Mouse (Mus musculus) thymus, adult 2 months (tissue): ENCODE results near the gene Ets1. TPM values are rescaled to one million over a fixed set of nuclear protein-coding genes. Genes with fewer than 3 reads are reported as not detected.

Experiments used
- DNase-seq: peaks from one replicate; pipeline ENCODE4 v3.0.0; 2021
- H3K27ac ChIP-seq: fragments of 200-500 bp; 2 replicates; pipeline ENCODE4 v1.5.1; 2012; ENCODE audit warnings: low read length, control low read depth; ENCODE audit not compliant: control insufficient read depth, insufficient read depth
- H3K27me3 ChIP-seq: fragments of 200-500 bp; 2 replicates; pipeline ENCODE4 v1.6.1; 2012; ENCODE audit warnings: mild to moderate bottlenecking, low read length, moderate library complexity, mixed read lengths; ENCODE audit not compliant: control insufficient read depth, insufficient read depth
- H3K36me3 ChIP-seq: fragments of 200-500 bp; 2 replicates; pipeline ENCODE4 v1.6.1; 2012; ENCODE audit warnings: mild to moderate bottlenecking, low read length, moderate library complexity; ENCODE audit not compliant: control insufficient read depth, insufficient read depth
- H3K4me1 ChIP-seq: fragments of 200-500 bp; replicated peaks from 2 replicates; pipeline ENCODE4 v1.6.1; 2012; ENCODE audit warnings: low read length; ENCODE audit not compliant: control insufficient read depth, insufficient read depth
- H3K4me3 ChIP-seq: fragments of 200-500 bp; 2 replicates; pipeline ENCODE4 v1.5.1; 2012; ENCODE audit warnings: mild to moderate bottlenecking, low read length, control low read depth, moderate library complexity; ENCODE audit not compliant: control insufficient read depth, insufficient read depth
- CTCF ChIP-seq: fragments of 200-500 bp; IDR thresholded peaks from 2 replicates; pipeline ENCODE4 v1.5.1; 2012; ENCODE audit warnings: mild to moderate bottlenecking, control low read depth, low read length, moderate library complexity, borderline replicate concordance; ENCODE audit not compliant: control insufficient read depth, poor library complexity, insufficient read depth; ENCODE audit errors: extremely low read depth
- POLR2A ChIP-seq: fragments of 200-500 bp; IDR thresholded peaks from 2 replicates; pipeline ENCODE4 v1.6.1; 2012; ENCODE audit warnings: mild to moderate bottlenecking, low read length, control low read depth, moderate library complexity; ENCODE audit not compliant: control insufficient read depth, poor library complexity, insufficient read depth; ENCODE audit errors: extremely low read depth
- WGBS: fragments of 180-500 bp; shearing (Covaris S2); methylation state at CpG from one replicate; pipeline ENCODE4 v1.1.7; 2018; 5-methylcytosine and 5-hydroxymethylcytosine counted together
- polyA plus RNA-seq: library from polyadenylated mRNA; depleted of rRNA; stranded (reverse); fragments of >200 nt; gene quantifications from 2 replicates; pipeline ENCODE4 v1.2.3, GENCODE M21; 2012

The Ets1 gene
- polyA plus RNA-seq, 1 experiment, result 272 TPM

DNA sequence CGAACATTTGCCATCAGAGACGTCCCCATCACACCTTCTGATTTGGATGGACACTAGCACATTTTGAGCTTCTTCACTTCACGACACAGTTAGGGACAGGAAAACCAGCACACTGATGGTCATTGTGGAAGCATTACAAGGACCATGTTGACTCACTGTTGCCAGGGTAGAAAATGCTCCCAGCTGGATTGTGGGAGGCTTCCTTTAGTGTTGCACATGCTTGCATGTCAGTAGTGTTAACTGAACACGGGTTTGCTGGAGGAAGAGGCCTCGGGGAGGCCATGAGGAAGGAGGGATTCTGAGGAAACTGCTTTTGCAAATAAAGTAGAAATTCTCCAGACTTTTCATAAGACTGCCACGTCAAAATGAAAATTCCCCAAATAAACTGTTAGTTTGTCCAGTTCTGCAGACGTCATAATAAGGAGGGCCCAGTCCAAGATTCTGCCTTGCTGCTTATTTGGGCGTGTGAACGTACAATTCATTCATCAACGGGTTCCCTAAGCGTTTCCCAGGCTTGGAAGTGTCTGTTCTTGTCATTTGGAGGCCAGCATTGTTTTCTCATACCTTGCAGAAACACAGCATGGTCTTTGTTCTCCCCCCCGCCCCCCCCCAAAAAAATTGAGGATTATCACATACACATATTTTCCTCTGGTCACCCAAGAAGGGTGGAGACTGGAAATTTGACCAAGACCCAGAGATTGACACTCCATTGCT lies 58.2 kb downstream of the Ets1 start:
- peaks cover 9% of the 10 kb centered on the region for H3K4me1 ChIP-seq
- H3K4me3 ChIP-seq, result no peak overlapping the region
- H3K36me3 ChIP-seq, result peaks cover 8% of the 10 kb centered on the region
- H3K27ac ChIP-seq, result peak overlapping the region; percentile 22; the same call in 1 of the 2 replicates
- no peak for TF ChIP-seq POLR2A
- TF ChIP-seq CTCF, result no peak
- DNase-seq, result no peak
- WGBS, result 77% methylated on average over 12 of the region's 12 CpGs
- no peaks in the 10 kb centered on the region for H3K27me3 ChIP-seq

DNA sequence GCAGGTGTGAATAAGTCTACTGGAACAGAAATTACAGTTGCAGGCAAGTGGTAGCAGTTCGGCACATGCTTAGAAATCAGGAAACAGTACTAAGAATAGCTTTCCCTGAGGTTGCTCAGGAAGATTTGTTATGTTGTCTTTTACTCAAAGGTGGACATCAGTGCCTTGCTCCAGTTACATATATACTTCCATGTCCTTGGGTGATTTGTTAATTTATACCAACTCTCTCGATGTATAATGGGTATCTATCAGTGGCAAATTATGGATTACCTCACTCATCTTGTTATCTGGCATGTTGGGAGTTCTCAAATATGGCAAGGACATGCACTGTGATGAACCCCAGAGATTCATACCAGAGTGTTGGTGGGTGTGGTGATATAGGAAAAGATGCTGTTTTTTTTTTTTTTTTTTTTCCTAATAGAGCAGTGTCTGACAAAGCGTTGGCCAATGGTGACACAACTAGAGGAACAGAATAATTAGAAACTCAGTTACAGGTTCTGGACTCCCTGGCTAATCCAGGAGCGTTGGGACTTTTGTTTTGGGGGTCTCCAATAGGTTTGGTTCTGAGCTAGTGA lies 59.0 kb downstream of the Ets1 start:
- 17% methylated on average over 4 of the region's 4 CpGs for WGBS

DNA sequence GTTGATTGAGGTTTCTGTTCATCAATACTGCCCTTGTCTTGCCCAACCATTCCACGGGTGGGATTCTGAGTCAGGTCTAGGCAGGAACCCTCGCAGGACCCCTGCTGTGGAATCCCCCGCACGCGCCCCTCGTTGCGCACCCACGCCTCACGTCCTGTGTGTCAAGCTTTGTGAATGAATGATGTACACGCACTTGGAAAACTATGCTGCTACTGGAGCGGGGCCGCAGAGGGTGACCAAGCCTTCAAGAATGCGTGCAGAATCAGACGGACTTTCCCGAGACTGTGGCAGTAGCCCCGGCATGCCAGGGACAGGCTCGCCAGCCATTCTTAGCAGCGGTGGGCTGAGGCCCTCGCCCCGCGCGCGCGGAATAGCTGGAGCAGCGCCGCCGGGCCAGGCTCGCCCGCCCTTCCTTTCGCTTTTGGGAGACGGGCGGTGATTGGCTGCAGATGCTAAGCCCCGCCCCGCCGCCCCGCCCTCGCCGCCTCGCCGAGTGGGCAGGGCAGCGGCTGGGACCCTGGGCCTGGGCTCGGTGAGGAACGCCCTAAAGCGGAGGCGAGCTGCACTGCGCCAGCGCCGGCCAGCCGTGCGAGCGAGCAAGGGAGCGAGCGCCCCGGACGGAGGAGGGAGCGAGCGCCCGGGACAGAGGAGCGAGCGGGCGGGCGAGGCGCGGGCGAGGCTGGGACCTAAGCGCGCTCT lies 59.6 kb downstream of the Ets1 start:
- H3K27ac ChIP-seq, result peak overlapping the region; percentile 89
- peaks cover 21% of the 10 kb centered on the region for H3K36me3 ChIP-seq
- peaks cover 9% of the 10 kb centered on the region for H3K4me1 ChIP-seq
- TF ChIP-seq CTCF (peak; percentile 48; the same call in 1 of the 2 replicates), POLR2A (peak; percentile 100)
- DNase-seq, result peak; percentile 99
- H3K4me3 ChIP-seq, result peak overlapping the region; percentile 86
- under 1% methylated on average over 67 of the region's 67 CpGs for WGBS
- H3K27me3 ChIP-seq, result no peaks in the 10 kb centered on the region

More for the DNA sequence above, 59.0 kb downstream of the Ets1 start:
- H3K4me3 ChIP-seq, result peak overlapping the region; percentile 85
- no peaks in the 10 kb centered on the region for H3K27me3 ChIP-seq
- no peak for DNase-seq
- H3K36me3 ChIP-seq, result peaks cover 16% of the 10 kb centered on the region
- H3K4me1 ChIP-seq, result peaks cover 9% of the 10 kb centered on the region
- TF ChIP-seq CTCF, result no peak
- TF ChIP-seq POLR2A, result no peak
- H3K27ac ChIP-seq, result peak overlapping the region; percentile 48

DNA sequence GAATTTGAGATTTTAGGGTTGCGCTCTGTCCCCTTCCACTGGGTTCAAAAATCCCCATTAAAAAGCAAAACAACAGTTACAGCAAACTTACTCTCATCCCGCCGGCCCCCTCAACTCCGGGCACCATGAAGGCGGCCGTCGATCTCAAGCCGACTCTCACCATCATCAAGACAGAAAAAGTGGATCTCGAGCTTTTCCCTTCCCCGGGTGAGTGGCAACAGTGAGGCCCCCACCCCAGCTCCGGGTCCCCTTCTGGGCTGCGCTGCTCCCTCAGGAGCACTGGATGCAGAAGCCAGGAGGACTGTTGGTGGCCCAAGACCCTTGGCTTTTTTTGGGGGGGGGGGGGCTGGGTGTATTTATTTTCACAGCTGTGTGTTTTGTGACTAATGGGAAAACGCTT lies 60.2 kb downstream of the Ets1 start:
- Histone ChIP-seq H3K27ac (peak overlapping the region; percentile 89), H3K4me3 (peak overlapping the region; percentile 86), H3K36me3 (peaks cover 28% of the 10 kb centered on the region), H3K27me3 (no peaks in the 10 kb centered on the region), H3K4me1 (peaks cover 9% of the 10 kb centered on the region)
- no peak for TF ChIP-seq POLR2A
- no peak for TF ChIP-seq CTCF
- WGBS, result under 1% methylated on average over 13 of the region's 13 CpGs
- DNase-seq, result peak; percentile 29

DNA sequence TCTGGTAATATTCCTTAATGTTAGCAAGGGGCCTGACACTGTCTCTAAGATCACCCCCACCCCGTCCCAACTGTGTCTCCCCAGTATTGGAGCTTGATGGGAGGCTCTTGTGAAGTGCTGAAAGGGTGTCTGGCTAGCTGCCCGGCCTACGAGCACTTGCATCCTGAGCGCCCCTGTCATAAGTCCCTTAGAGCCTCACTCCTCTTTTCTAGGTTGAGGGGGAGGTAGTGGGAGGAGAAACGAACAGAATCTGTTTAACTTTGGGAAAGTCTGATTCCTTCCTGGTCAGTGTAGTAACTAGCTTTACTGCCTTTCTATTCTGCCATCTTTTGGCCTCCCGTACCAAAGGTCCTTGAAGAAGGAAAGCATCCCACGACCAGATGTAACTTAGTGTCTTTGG lies 60.7 kb downstream of the Ets1 start:
- Histone ChIP-seq H3K4me1 (peaks cover 10% of the 10 kb centered on the region), H3K27ac (peak overlapping the region; percentile 89), H3K27me3 (no peaks in the 10 kb centered on the region), H3K36me3 (peaks cover 32% of the 10 kb centered on the region), H3K4me3 (peak overlapping the region; percentile 86)
- WGBS, result 1% methylated on average over 7 of the region's 7 CpGs
- TF ChIP-seq CTCF (no peak), POLR2A (no peak)
- DNase-seq, result peak; percentile 46

DNA sequence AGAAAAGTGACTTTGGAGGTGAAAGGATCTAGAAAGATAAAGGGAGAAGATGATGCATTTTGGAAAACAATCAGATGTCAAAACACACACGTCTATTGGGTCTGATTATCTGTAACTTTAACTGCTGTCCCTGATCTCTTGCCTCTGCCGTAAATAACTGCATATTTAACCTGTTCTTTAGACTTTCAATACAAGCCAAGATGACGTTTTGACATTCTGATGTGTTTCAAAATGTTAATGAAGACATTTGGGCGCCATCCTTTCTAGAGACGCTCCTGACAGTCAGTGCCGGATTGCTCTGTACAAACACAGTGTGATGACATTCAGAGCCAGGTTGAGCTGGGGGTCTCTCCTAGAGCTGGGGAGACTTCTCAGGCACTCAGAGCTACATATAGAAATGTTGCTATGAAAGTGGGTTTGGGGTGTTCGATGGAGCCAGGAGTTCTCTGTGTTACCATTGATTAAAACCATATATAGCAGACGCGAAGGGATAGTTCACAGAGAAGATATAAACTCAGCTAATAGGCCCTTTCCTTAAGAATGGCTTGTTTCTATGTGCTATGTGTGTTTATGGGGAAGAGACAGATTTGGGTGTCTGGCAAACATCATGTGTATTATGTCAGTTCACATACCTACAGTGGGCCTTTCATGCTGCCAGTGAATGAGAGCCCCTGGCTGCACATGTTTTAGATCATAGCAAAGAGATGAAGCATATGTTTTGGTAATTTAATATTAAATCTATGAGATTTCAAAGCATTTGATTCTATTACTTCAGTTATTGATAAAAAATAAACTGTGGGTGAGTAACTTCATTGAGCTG lies 61.5 kb downstream of the Ets1 start:
- Histone ChIP-seq H3K36me3 (peaks cover 40% of the 10 kb centered on the region), H3K4me1 (peaks cover 11% of the 10 kb centered on the region), H3K27me3 (no peaks in the 10 kb centered on the region), H3K4me3 (peak overlapping the region; percentile 61), H3K27ac (peak overlapping the region; percentile 89)
- WGBS, result 20% methylated on average over 9 of the region's 9 CpGs
- peak; percentile 28 for DNase-seq
- TF ChIP-seq CTCF (no peak), POLR2A (no peak)
